ENCODE assay signal across 24 mouse cellular contexts in genomic region chr5:73144987-73145386, GRCm38 (mm10).
"Had no signal": no experiment of that assay in that cellular context is flagged by ENCODE, and none has a peak within 500 bp of the region (broad histone marks: within the 10 kb centered on the region; RNA-seq: fewer than 3 reads in every experiment).

No protein-coding gene starts in this region.

- H3K27me3 ChIP-seq: kidney, embryonic 15.5 days; limb, embryonic 12.5 days; limb, embryonic 15.5 days; midbrain, embryonic 15.5 days; neural tube, embryonic 12.5 days; neural tube, embryonic 15.5 days had no signal

- H3K27ac ChIP-seq: kidney, embryonic 15.5 days; limb, embryonic 12.5 days; limb, embryonic 15.5 days; liver, embryonic 14.5 days; midbrain, embryonic 15.5 days; neural tube, embryonic 12.5 days; neural tube, embryonic 15.5 days had no signal

- H3K4me2 ChIP-seq: kidney, embryonic 15.5 days; limb, embryonic 12.5 days; limb, embryonic 15.5 days; liver, embryonic 11.5 days; lung, embryonic 14.5 days; midbrain, embryonic 11.5 days; midbrain, embryonic 15.5 days; neural tube, embryonic 12.5 days; neural tube, embryonic 15.5 days had no signal

- H3K9ac ChIP-seq: kidney, embryonic 15.5 days; limb, embryonic 12.5 days; limb, embryonic 15.5 days; liver, embryonic 14.5 days; liver, postnatal 0 days; lung, embryonic 14.5 days; midbrain, embryonic 15.5 days; neural tube, embryonic 12.5 days; neural tube, embryonic 15.5 days had no signal

- H3K4me1 ChIP-seq: limb, embryonic 12.5 days; limb, embryonic 15.5 days; midbrain, embryonic 15.5 days; neural tube, embryonic 15.5 days had no signal

- ATAC-seq: liver, postnatal 0 days; lung, postnatal 0 days; midbrain, embryonic 15.5 days had no signal

- H3K9me3 ChIP-seq: kidney, embryonic 15.5 days; limb, embryonic 12.5 days; limb, embryonic 15.5 days; midbrain, embryonic 15.5 days; neural tube, embryonic 12.5 days; neural tube, embryonic 15.5 days had no signal

- H3K4me3 ChIP-seq: kidney, embryonic 15.5 days; limb, embryonic 12.5 days; limb, embryonic 15.5 days; midbrain, embryonic 15.5 days; neural tube, embryonic 12.5 days; neural tube, embryonic 15.5 days had no signal

- DNase-seq: kidney, adult 11 months; kidney, adult 8-10 months; kidney, postnatal 10 days; kidney, postnatal 36 days; layer of hippocampus, postnatal 36 days; left cerebral cortex, postnatal 4 days; liver, postnatal 0 days; lung, embryonic 14.5 days; lung, postnatal 36 days; retina, postnatal 1 day; right cerebral cortex, postnatal 25 days; spleen, adult 18-20 months; thymus, adult 18-20 months; thymus, postnatal 36 days had no signal
